Mouse (Mus musculus) MN1 (cell line): ENCODE data around the gene Ina.
A peak's percentile ranks its signal among the peaks of the same experiment; 100 is the strongest.
"Not testable (repeated sequence)": the region's sequence is repeated elsewhere in the genome, so short reads cannot be mapped to it uniquely, and the experiment has no call there.

Experiments
- DNase-seq: peaks from one replicate; pipeline ENCODE4 v3.0.0-alpha.2; 2016; ENCODE audit warnings: low spot score

Gene Ina

GRCm38 (mm10) chr19:46984726-46985622, 29.5 kb upstream of the Ina start:
- no peak for DNase-seq

- no peak for DNase-seq
Observed at GRCm38 (mm10) chr19:46987646-46988045, 26.9 kb upstream of the Ina start.

- DNase-seq = no peak
Observed at GRCm38 (mm10) chr19:46988231-46989087, 26.0 kb upstream of the Ina start.

GRCm38 (mm10) chr19:46989479-46990152, 24.9 kb upstream of the Ina start:
- DNase-seq = no peak

- no peak for DNase-seq
Observed at GRCm38 (mm10) chr19:46990153-46990518, 24.4 kb upstream of the Ina start.

- DNase-seq = not testable (repeated sequence)
Observed at GRCm38 (mm10) chr19:46990625-46991024, 23.9 kb upstream of the Ina start.

- peak; percentile 83 for DNase-seq
Observed at GRCm38 (mm10) chr19:46991145-46991544, 23.4 kb upstream of the Ina start.

GRCm38 (mm10) chr19:46992329-46992728, 22.2 kb upstream of the Ina start:
- not testable (repeated sequence) for DNase-seq

GRCm38 (mm10) chr19:46996095-46996494, 18.4 kb upstream of the Ina start:
- no peak for DNase-seq

GRCm38 (mm10) chr19:46998168-46998870, 16.2 kb upstream of the Ina start:
- no peak for DNase-seq

- no peak for DNase-seq
Observed at GRCm38 (mm10) chr19:46998953-46999352, 15.5 kb upstream of the Ina start.

GRCm38 (mm10) chr19:46999753-47000152, 14.7 kb upstream of the Ina start:
- DNase-seq = no peak

GRCm38 (mm10) chr19:47000357-47000756, 14.1 kb upstream of the Ina start:
- not testable (repeated sequence) for DNase-seq

GRCm38 (mm10) chr19:47003742-47004511, 10.6 kb upstream of the Ina start:
- DNase-seq = no peak

GRCm38 (mm10) chr19:47005873-47006272, 8.6 kb upstream of the Ina start:
- DNase-seq = no peak

- DNase-seq = no peak
Observed at GRCm38 (mm10) chr19:47006321-47006720, 8.2 kb upstream of the Ina start.

- no peak for DNase-seq
Observed at GRCm38 (mm10) chr19:47009420-47009819, 5.1 kb upstream of the Ina start.

GRCm38 (mm10) chr19:47009943-47010342, 4.6 kb upstream of the Ina start:
- no peak for DNase-seq

- no peak for DNase-seq
Observed at GRCm38 (mm10) chr19:47012521-47013130, 1.9 kb upstream of the Ina start.

- DNase-seq = peak; percentile 57
Observed at GRCm38 (mm10) chr19:47013340-47014158, 949 bp upstream of the Ina start.
